Mouse (Mus musculus) testis, postnatal 10 days (tissue): ENCODE measurements around the gene Lad1.

ENCODE experiments used
- DNase-seq: peaks from one replicate; pipeline ENCODE4 v3.0.0; 2021; ENCODE audit warnings: low spot score

Lad1 gene

DNA sequence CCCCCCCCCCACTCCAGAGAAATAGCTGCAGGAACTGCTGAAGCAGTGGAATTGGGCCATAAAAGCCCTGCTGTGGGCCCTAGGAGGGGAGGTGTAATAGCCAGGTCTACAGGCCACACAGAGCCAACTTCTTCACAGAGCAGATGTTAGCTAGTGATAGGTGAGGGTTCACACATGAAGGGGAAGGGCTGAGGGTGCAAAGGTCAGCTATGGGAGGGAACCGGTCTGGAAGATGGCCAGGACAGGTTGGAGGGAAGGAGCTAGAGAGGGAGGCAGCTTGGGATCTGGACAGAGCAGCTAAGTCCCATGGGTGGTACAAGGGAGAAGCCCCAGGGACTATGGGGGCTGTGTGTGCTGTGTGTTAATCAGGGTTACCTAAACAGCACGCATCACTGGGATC lies 8.2 kb upstream of the Lad1 start:
- DNase-seq: no peak

DNA sequence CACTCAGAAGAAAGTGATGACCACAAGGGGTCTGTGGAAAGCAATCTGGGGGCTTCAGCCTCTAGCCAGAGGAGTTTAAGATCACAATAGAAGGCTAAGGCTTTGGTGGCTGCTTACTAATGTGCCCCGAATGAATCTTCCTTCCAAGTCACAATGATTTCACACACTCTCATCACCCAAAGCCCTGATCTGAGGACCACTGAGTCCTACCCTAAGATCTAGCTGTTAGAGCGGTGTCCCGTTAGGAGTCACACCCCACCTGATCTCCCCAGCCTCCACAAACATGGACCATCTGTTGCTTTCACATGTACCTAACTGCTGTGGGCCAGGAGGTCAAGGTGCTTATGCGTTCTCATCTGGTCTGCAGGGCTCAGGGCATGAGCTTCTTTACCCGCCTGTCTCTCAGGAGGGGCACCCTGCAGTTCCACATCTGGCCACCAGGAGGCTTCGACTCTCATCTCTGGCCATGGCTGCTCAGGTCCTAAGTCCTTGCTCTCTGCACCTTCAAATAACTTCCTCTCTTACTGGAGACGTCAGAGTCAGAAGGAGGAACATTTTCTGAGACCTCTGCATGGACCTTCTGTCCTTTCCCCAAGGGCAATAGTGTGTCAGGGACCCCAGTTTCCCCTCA lies 7.3 kb upstream of the Lad1 start:
- peak; percentile 96 for DNase-seq

DNA sequence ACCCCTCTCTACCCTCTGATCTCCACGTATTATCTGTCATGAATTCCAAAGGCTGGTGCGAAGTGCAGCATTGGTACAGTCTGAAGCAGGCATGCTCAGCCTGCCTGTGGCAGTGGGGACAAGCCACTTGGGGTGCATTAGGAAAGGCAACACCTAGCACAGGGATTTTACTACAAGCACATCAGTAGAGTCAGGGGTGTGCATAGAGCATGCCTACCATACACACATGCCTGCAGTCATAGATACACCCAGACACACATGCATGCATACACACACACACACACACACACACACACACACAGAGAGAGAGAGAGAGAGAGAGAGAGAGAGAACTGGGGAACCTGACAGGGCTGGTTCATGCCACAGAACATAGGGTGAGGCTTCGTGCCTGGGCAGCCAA lies 6.2 kb upstream of the Lad1 start:
- no peak for DNase-seq

DNA sequence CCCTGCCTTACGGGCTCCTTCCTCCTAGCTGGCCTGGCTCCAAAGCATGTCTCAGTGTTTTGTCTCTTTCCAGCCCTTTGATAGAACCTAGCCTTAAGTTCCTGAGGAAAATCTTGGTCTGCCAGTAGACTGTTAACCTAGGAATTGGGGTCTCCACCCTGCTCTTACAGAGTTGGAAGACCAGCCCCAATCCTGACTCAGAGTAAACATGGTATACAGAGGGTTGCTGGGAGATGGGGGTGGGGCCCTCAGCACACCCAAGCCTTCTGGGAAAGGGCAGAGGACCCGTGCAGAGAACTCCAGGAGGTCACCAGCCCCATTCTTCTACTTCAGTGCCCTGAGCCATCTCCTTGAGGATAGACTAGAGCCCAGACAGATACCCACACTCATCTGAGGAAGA lies 5.8 kb upstream of the Lad1 start:
- no peak for DNase-seq

DNA sequence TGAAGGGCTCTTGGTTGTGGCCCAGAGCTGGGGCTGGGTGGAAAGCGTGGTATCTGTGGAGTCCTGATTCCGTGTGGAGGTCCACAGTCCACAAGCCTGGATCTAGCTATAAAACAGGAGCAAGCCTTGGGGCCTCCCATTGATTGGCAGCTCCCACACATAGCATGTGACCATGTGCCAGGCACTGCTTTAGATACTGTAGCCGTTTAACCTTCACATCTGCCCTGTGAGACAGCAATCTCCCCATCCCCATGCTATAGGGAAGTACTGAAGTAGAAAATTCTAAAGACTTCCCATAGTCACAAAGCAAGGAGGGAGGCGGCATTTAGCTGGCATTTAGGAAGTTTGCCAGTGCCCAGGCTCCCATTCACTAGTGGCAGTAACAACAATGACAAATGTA lies 5.3 kb upstream of the Lad1 start:
- no peak for DNase-seq

DNA sequence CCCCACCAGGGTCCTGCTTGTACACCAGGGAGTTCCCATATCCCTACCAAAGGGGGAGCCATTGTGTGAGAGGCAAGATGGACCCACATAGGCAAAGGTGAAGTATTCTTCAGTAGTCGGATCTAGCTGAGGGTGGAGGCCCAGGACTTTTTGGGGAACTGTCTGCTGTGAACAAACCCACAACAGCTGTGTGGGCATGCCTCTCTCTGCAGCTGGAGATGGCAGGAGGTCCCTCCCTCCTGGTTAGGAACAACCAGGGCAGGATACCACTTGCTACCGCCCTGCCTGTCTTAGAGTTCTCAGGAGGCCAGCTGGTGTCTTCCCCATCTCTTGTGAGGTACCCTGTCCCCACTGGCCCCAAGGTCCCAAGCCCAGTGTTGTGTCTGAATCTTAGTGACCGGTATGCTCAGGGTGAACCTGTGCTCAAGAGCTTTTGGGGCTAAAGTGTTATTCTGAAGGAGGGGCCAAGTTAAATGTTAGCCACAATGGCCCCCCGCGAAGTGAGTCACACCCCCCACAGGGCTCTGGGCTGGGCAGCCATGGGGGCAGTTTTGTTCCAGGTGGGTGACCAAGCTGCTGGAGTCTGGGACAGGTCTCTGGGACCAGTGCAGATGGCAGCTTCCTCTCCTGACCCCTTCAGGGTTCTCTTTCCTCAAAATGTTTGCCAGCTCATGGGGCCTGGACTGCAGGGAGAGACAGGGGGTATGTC lies 4.6 kb upstream of the Lad1 start:
- no peak for DNase-seq

DNA sequence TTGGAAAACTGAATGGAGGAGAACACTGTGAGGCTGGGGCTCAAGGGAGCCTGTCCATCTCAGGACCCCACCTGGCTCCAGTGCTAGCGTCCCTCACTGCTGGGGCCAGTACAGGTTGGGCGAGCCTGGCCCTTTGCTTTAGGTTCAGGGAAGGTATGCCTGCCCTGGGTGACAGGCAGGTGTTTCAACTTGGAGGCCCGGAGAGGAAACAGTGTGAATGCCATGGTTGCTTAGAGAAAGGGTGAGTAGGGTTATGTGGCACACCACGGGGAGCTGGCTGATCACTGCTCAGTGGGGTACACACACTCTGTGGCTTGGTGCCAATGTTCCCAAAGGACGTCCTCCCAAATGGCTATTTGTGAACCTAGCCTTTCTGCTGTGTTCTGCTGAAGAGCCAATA lies 3.9 kb upstream of the Lad1 start:
- no peak for DNase-seq

DNA sequence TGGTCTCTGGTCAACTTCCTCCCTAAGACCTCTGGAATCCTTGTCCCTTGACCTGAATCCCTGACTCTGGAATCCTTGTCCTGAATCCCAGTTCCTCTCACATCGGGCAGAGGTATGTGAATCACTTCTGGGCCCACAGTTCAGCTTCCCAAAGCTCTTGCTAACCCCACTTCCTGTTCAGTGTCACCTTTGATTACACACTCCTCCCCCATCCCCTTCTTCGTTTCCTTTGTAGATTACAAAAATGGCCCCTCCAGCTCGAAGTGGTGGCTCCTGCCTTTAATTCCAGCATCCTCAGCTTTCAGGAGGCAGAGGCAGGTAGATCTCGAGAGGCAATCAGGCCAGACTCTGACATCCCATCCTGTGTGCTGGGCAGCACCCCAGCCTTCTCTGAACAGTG lies 803 bp upstream of the Lad1 start:
- no peak for DNase-seq

DNA sequence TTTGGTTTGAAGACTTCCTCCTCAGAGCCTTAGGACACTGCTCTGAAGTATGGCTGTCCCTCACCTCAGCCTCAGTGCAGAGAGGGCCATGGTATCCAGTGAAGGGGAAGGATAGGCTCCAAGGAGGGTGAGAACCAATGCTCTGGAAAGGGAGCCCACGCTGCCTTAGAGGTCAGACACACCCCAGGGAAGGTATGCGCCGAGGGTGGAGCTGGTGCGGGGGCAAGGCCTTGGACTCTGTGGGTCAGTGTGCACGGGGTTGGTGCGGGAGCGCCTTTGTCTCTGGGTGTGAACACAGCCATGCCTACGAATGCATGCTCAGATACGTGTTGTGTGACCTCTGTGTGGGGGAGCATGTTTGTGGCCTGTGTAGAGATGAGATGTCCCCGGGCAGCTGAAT lies 1.7 kb downstream of the Lad1 start:
- DNase-seq: no peak

DNA sequence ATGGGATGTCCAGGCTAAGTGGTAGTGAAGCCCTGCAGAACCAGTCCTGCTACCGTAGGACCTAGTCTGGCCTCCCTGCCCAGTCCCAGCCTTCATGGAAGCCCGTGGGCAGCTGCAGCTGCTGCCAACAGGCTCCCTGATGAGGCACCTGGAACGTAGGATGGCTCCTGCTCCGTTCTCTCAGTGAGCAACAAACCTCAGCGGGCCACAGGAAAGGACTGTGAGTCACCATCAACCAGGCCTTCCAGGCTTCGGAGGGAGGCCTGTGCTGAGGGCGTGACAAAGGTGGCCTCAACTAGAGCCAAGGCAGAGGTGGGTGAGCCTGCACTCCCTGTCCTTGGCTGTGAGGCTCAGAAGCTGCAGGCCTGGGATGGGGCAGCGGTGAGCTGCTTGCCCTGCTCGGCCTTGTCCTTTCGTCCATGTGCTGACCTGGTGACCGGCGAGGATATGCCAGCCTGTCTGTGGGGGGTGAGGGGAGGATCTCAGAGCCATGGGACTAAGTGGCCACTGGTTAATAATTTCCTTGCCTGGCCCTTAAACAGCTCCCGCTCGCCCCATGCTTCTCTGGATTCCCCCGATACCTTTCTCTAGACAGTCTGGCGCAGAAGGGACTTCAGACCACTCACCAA lies 2.5 kb downstream of the Lad1 start:
- DNase-seq: no peak

DNA sequence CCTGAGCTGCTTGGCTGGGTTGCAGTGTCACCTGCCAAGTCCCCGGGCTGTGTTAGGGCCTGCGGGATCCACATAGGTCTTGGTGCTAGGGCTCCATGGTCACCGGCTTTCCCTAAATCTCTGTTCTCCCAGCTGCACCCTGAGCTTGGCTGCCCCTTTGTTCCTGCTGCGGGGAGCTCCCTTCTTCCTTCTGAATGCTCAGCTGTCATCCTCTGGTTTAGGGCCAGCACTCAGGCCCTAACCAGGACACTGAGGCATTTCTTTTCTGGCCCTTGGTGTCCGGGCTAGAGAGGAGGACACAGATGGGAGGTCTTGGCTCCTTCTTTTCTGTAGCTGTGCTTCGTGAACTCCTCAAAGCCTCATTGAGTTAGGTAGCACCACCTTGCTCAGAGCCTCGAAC lies 3.4 kb downstream of the Lad1 start:
- DNase-seq: no peak

DNA sequence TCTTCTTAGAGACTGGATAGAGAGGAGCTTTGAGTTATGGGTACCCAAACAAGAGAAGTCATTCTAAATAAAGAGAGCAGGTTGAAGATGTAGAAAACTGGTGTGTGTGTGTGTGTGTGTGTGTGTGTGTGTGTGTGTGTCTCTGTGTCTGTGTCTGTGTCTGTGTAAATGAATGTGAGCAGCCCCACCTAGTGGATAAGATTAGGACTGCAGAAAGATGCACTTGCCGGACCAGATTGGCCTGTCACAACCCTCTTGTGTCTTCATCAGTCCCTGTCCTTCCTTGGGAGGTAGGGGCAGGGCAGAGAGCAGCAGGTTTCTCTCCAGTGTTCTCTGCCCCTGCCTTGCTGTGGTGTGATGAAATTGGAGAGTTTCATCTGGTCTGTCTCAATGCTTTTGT lies 10.5 kb downstream of the Lad1 start:
- DNase-seq: no peak

DNA sequence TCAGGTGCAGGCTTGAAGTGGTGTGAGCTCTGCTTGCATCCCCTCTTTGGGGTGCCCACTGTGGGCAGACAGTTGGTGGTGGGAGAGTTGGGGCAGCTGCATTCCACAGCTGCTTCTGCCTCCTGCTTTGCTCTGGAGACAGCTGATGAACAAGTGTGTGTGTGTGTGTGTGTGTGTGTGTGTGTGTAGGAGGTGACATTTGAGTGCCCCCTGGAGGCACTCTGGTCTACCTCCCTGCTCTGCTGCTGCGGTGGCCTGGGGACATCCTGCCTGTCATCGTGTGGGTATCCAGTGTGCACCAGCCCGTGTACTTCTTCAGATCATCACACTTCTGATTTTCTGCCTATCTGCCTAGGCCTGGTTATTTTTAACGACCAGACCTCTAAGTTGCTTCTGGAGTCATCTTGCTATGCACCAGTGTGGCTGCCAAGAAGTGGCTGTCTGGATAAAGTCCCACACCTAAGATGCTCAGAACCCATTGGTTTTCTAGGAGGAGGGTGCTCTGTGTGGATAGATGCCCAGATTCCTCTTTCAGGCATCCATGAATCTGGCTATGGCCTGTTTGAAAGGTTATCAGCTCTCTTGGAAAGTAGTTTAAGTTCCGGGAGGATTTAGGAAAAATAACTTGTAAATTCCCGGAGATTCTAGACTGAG lies 15.9 kb downstream of the Lad1 start:
- DNase-seq: no peak

DNA sequence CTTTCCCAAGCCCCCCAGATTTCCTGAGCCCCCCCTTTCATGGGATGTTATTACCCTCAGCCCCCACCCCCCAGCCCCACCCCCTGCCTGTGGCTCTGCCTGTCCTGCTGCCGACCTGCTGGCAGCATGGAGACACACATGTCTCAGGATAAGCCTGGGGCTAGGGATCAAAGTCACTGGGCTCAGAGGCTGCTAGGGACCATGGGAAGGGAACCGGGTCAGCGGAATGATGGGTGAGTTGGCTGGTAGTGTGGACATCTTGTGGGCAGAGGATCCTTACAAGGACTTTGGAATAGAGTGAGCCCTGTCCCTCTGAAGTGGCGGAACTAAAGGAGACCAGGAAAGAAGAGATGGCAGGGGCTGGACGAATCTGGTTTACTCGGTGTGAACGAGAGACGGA lies 16.6 kb downstream of the Lad1 start:
- DNase-seq: no peak

DNA sequence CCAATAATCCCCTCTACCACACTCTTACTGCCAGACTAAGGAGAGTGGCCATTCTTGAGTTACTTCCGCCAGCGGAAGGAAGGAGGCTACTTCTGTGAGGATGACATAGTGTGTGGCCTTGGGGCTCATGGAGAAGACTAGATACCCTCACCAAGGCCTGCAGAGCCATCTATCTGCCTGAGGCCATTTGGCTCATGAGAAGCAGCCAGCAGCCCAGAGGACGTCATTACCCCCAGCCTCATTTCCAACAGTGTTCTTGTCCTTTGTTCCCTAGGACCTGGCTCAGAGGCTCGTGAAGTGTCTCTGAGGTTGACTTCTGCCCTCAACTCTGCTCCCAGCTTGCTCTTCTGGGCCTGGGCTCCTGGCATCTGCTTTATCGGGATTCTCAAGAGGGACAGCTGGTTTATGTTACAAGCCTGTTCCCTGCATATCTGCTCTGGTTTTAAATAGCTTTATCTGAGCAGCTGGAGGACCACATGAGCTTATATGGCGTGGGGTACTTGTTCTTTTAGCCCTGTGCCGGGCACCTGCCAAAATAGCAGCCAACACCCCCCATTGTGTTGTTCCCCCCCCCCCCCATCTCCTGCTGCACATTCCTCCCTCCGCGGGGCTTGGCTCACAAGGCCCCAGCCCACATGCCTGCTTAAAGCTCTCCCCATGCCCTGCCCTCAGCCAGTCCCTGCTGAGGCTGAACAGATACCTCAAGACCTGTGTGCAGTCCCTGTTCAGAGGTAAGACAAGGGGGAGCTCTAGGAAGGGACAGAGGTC lies 17.5 kb downstream of the Lad1 start, which contains the start of gene Tnnt2:
Gene Tnnt2, plus strand, starts transcription at position 639 of the 768 bp plus-strand sequence.
- DNase-seq: no peak

DNA sequence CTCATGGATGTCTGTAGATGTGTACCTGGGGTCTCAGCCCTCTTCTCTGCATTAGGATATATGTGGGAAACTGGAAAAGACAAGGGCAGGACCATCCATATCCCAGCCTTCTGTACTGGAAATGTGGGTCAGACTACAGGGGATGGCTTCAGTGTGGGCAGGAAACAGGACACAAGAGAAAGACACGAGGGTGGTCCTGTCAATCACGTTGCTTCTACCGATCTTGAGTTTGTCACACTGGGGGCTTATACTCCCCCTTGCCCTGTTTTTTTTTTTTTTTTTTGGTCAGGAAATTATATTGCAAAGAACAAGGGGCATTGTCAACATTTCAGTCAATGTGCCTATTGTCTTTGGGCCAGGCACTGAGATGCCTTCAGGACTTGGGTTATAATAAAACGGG lies 20.2 kb downstream of the Lad1 start:
- no peak for DNase-seq

DNA sequence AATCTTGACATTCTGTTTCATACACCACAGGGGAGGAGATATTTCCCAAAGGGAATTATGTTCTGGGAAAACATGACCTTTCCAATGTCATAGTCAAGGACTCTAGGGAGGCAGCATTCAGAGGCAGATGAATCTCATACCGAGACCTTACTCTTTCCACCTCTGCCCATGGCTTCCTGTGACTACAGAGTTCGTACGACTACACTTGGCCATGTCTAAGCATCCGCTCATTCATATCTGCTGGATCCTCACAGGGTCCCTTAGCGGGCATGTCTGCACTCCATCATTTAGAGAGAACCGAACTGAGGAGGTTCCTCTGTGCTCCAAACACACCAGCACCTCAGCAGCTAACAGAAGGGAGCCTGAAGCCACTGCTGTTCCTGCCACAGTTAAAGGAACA lies 20.7 kb downstream of the Lad1 start:
- DNase-seq: no peak

DNA sequence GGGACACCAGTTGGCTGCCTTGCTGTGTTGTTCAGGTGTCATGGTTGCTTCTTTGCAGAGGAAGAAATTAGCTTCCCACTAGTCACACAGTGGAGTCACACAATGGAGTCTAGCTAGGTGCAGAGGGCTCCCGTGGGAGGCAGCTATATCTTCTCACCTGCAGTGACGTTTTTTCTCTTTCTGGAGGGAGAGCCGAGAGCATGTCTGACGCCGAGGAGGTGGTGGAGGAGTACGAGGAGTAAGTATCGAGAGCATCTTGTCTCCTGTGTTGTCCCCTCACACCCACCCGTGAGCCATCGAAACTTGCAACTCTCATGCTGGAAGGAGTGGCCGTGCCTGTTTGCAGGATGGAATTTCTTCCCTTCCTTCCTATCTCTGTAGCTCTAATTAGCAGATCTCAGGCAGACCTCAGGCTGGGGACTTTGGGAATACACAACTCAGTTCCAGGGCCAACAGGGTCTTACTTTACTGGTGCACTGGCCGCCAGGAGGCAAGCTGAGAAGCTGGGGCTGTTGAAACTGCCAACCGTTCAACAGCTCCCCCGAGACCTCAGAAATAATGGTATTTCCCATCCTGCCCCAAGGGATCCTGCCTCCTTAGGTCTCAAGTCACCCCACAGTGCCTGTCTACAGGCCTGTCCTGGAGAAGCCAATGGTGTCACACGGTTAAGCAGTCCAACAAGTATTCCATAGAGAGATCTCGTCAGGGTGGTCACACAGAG lies 22.4 kb downstream of the Lad1 start:
- DNase-seq: no peak

DNA sequence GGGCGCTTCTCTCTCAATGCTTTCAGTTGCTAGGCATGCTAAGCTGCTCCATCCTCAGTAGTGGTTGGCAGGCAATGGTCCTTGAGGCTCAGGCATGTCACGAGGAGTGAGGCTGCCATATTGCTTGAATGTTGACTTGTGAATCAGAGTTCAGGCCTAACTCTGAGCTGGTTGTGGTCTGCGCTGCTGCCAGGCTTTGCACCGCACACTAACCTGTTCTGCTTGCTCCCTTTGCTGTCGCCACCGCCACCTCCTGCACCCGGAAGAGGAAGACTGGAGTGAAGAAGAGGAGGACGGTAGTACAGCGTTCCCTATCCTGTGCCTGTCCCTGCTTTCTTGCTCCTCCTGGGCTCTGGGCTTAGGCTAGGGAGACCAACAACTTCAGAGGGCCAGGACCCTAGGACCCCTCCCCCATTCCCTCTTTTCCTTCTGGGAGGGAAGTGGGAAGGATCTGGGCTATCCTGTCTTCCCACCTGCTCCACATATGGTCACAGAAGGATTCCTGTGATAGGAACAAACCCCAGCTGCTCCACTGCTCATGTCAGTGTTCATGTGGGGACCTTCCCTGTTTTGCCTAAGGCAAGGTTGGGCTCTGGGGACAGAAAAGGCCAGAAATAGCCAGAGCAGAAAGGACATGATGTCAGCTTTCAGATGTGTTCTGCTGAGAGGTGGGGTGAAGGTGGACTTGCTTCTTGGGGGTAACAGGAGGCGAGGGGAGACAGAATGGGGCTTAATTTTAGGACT lies 25.3 kb downstream of the Lad1 start:
- DNase-seq: no peak

DNA sequence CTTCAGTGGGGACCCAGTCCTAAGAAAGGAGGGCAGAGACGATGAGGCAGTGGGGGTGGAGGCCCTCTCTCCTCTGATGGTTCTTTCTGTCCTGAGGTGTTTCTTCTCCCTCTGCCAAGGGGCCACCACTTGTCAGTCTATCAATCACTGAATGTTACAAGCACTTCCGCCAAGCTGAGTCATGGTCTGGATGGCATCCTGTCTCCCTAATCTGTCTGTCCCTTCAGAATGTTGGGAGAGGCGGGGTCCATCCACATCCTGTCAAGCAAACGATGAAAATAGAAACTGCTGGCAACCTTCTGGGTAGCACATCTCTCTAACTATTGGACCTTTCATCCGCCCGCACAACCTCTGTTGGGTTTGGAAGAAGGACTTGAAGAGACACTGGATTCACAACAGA lies 26.1 kb downstream of the Lad1 start:
- no peak for DNase-seq

DNA sequence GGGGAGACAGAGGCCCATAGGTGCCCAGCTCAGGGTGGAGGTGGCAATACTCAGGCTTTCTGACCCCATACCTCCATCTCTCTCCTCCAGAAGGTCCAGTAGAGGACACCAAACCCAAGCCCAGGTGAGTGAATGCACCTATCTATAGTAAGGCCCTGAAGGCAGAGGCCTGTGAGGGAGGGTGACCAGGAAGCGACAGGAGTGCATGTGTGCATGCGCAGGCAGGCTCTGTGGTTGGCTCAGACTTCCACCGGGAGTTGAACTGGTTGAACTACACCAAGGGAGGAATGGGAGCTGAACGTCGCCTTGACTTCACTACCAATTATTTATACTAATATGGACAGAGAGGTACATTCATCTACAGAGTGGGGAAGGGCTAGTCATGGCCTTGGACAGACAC lies 28.2 kb downstream of the Lad1 start:
- no peak for DNase-seq
